Mouse (Mus musculus): ENCODE data around the gene Rnaseh1. TPM values are rescaled to one million over a fixed set of nuclear protein-coding genes. Genes with fewer than 3 reads are reported as not detected.
A peak's percentile ranks its signal among the peaks of the same experiment; 100 is the strongest.

Gene Rnaseh1
- polyA plus RNA-seq, 1 experiment from 2014 or later, result 17.2 TPM

DNA sequence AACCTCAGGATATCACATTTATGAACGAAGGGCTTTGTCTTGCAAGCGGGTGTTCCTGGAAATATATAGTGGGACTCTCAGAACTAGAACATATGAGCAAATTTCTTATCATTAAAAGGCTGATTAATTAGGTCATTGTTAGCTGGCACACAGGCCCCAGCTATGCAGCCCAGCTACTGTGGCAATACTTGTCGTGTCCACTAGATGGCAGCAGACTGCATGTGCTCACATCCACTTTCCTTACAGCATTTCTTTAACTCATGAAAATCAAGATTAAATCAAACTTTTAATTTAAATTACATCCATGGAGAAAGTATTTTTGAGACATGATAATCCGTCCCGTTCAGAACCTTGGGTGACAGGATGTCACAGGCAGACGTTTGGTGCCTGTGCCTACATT is 50.3 kb downstream of the Rnaseh1 start:
- no peak overlapping the region for H3K9ac ChIP-seq (ENCODE audit: low read length)
- no peak for ATAC-seq (ENCODE audit: low FRiP score, low TSS enrichment)
- TF ChIP-seq EP300 (optimal IDR thresholded peaks at IDR 0.05) (no peak), CTCF (IDR thresholded peaks at IDR 0.05; ENCODE audit: low read depth) (peak; percentile 97)
- H3K4me2 ChIP-seq (replicated peaks; ENCODE audit: low read depth), result no peak overlapping the region
- H3K36me3 ChIP-seq (ENCODE audit: control insufficient read depth, insufficient read depth, low read length), result no peaks in the 10 kb centered on the region
- H3K27ac ChIP-seq (replicated peaks), result no peak overlapping the region
- WGBS, result 16% methylated on average over 6 of the region's 6 CpGs
- H3K27me3 ChIP-seq (ENCODE audit: control insufficient read depth, insufficient read depth, low read length), result no peaks in the 10 kb centered on the region
- H3K4me3 ChIP-seq (ENCODE audit: low read depth, low read length), result no peak overlapping the region
- peak; percentile 76 for DNase-seq (ENCODE audit: low spot score)
- H3K9me3 ChIP-seq (ENCODE audit: control insufficient read depth, low read length), result no peaks in the 10 kb centered on the region
- no peaks in the 10 kb centered on the region for H3K4me1 ChIP-seq (replicated peaks; ENCODE audit: control insufficient read depth, insufficient read depth)

DNA sequence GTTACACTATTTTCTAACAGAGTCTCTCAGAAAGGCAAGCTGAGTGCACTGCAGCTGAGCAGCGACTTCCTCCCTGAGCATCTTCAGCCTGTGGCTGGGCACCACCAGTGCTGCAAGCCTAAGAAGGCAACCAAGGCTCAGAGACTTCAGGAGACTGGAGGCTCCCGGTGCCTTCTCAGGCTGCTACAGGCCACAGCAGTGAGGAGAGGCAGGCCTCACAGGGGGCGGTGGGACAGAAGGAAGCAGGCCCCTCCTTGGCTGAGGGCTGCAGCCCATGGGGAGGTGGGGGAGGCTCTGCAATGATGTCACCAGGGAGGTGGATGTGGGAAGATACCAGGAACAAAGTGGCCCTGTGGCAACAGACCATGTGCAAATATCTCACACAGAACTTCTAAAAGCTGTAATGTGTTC is 50.7 kb downstream of the Rnaseh1 start:
- TF ChIP-seq CTCF (IDR thresholded peaks at IDR 0.05; ENCODE audit: low read depth), result no peak
- no peak for TF ChIP-seq EP300 (optimal IDR thresholded peaks at IDR 0.05)
- Histone ChIP-seq H3K9me3 (ENCODE audit: control insufficient read depth, low read length) (no peaks in the 10 kb centered on the region), H3K27ac (replicated peaks) (no peak overlapping the region), H3K36me3 (ENCODE audit: control insufficient read depth, insufficient read depth, low read length) (no peaks in the 10 kb centered on the region), H3K4me3 (ENCODE audit: low read depth, low read length) (no peak overlapping the region), H3K9ac (ENCODE audit: low read length) (no peak overlapping the region), H3K4me2 (replicated peaks; ENCODE audit: low read depth) (no peak overlapping the region), H3K4me1 (replicated peaks; ENCODE audit: control insufficient read depth, insufficient read depth) (no peaks in the 10 kb centered on the region), H3K27me3 (ENCODE audit: control insufficient read depth, insufficient read depth, low read length) (no peaks in the 10 kb centered on the region)
- DNase-seq (ENCODE audit: low spot score), result no peak
- ATAC-seq (ENCODE audit: low FRiP score, low TSS enrichment), result no peak
- 50% methylated on average over 3 of the region's 3 CpGs for WGBS

DNA sequence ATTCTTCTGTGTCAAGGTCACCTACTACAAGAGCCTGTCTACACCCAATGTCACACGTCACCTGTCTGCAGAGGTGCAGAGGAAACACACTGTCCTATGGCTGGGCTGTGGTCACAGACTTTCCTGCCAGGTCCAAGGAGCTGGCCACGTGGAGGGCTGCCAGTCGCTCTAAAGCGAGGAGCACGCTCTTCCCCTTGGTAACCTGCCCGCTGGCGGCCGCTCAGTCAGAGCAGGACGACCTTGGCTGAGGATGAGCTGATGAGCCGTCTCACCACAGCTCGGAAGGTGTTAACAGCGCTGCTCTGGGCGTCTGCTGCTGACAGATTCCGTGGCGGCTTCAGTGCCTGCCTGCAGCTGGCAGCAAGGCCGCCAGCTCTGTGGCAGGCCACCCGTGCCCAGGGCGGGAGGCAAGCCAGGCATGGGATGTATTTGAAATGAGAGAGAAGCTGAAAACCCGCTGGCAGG is 51.2 kb downstream of the Rnaseh1 start:
- DNase-seq (ENCODE audit: low spot score) (no peak), ATAC-seq (ENCODE audit: low FRiP score, low TSS enrichment) (no peak)
- Histone ChIP-seq H3K4me2 (replicated peaks; ENCODE audit: low read depth) (no peak overlapping the region), H3K4me3 (ENCODE audit: low read depth, low read length) (no peak overlapping the region), H3K36me3 (ENCODE audit: control insufficient read depth, insufficient read depth, low read length) (no peaks in the 10 kb centered on the region), H3K4me1 (replicated peaks; ENCODE audit: control insufficient read depth, insufficient read depth) (no peaks in the 10 kb centered on the region), H3K27me3 (ENCODE audit: control insufficient read depth, insufficient read depth, low read length) (no peaks in the 10 kb centered on the region), H3K27ac (replicated peaks) (no peak overlapping the region), H3K9me3 (ENCODE audit: control insufficient read depth, low read length) (no peaks in the 10 kb centered on the region), H3K9ac (ENCODE audit: low read length) (no peak overlapping the region)
- TF ChIP-seq EP300 (optimal IDR thresholded peaks at IDR 0.05), result no peak
- no peak for TF ChIP-seq CTCF (IDR thresholded peaks at IDR 0.05; ENCODE audit: low read depth)
- 76% methylated on average over 19 of the region's 19 CpGs for WGBS

DNA sequence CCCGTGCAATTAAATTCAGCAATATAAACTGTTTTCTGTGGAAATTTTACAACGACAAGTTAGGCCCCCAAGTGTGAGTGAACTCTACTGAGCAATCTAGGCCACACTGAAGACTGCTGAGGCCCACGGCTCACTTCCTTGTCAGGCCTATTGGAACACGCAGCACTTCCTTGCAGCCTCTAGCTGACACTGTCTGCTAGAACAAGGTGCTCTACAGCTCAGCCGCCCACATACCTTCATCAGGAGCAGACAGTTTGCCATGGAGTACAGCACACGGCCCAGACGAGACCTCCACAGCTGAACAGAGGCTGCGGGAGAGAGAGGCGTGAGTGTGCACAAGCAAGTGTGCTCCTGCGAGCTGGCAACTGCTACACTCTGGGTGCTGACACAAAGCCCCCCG is 51.9 kb downstream of the Rnaseh1 start:
- H3K9me3 ChIP-seq (ENCODE audit: control insufficient read depth, low read length), result no peaks in the 10 kb centered on the region
- ATAC-seq (ENCODE audit: low FRiP score, low TSS enrichment) (no peak), DNase-seq (ENCODE audit: low spot score) (no peak)
- H3K27me3 ChIP-seq (ENCODE audit: control insufficient read depth, insufficient read depth, low read length), result no peaks in the 10 kb centered on the region
- no peak overlapping the region for H3K4me2 ChIP-seq (replicated peaks; ENCODE audit: low read depth)
- 79% methylated on average over 11 of the region's 11 CpGs for WGBS
- no peak overlapping the region for H3K4me3 ChIP-seq (ENCODE audit: low read depth, low read length)
- no peak overlapping the region for H3K9ac ChIP-seq (ENCODE audit: low read length)
- no peaks in the 10 kb centered on the region for H3K4me1 ChIP-seq (replicated peaks; ENCODE audit: control insufficient read depth, insufficient read depth)
- no peak overlapping the region for H3K27ac ChIP-seq (replicated peaks)
- TF ChIP-seq CTCF (IDR thresholded peaks at IDR 0.05; ENCODE audit: low read depth) (no peak), EP300 (optimal IDR thresholded peaks at IDR 0.05) (no peak)
- H3K36me3 ChIP-seq (ENCODE audit: control insufficient read depth, insufficient read depth, low read length), result no peaks in the 10 kb centered on the region

DNA sequence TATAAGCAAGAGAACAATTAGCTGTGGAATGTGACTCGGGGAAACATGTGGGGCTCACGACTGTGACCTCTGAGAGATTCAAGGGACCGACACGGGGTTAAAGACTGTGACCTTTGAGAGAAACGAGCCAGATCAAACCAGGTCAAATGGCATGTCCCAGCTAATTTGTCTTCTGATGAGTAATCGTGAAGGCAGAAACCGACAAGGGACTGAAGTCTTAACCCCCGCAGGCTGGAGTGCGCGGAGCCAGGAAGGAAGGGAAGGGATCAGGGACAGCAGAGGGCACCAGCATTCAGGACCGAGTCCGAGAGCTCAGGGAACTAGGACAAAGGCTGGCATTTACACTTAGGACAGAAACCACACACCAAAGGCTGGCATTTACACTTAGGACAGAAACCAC is 55.0 kb downstream of the Rnaseh1 start:
- TF ChIP-seq CTCF (IDR thresholded peaks at IDR 0.05; ENCODE audit: low read depth) (peak; percentile 15; the same call in 1 of the 2 replicates), EP300 (optimal IDR thresholded peaks at IDR 0.05) (no peak)
- Histone ChIP-seq H3K4me2 (replicated peaks; ENCODE audit: low read depth) (no peak overlapping the region), H3K27me3 (ENCODE audit: control insufficient read depth, insufficient read depth, low read length) (no peaks in the 10 kb centered on the region), H3K36me3 (ENCODE audit: control insufficient read depth, insufficient read depth, low read length) (no peaks in the 10 kb centered on the region), H3K9ac (ENCODE audit: low read length) (no peak overlapping the region), H3K27ac (replicated peaks) (no peak overlapping the region), H3K4me1 (replicated peaks; ENCODE audit: control insufficient read depth, insufficient read depth) (no peaks in the 10 kb centered on the region), H3K4me3 (ENCODE audit: low read depth, low read length) (no peak overlapping the region), H3K9me3 (ENCODE audit: control insufficient read depth, low read length) (no peaks in the 10 kb centered on the region)
- no peak for ATAC-seq (ENCODE audit: low FRiP score, low TSS enrichment)
- DNase-seq (ENCODE audit: low spot score), result no peak
- WGBS, result 20% methylated on average over 12 of the region's 12 CpGs

DNA sequence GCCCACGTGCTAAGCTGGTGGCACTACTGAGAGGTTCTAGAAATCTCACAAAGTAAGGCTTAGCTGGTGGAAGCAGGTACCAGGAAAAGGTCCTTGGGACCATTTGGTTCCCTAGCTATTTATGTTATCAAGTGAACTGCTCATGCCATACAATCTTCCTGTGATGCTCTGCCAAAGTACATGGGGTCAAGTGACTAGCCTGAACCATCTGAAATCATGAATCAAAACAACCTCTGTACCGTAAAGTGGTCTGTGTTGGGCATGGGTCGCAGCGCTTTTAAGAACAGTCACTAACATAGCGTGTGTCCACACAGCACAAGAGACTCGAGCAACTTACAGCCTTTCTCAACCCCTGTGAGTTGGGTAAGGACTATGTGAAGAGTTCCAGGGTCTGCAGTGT is 55.8 kb downstream of the Rnaseh1 start:
- H3K27me3 ChIP-seq (ENCODE audit: control insufficient read depth, insufficient read depth, low read length), result no peaks in the 10 kb centered on the region
- no peak for TF ChIP-seq EP300 (optimal IDR thresholded peaks at IDR 0.05)
- DNase-seq (ENCODE audit: low spot score) (no peak), ATAC-seq (ENCODE audit: low FRiP score, low TSS enrichment) (no peak)
- H3K4me3 ChIP-seq (ENCODE audit: low read depth, low read length), result no peak overlapping the region
- H3K4me1 ChIP-seq (replicated peaks; ENCODE audit: control insufficient read depth, insufficient read depth), result no peaks in the 10 kb centered on the region
- H3K27ac ChIP-seq (replicated peaks), result no peak overlapping the region
- 84% methylated on average over 6 of the region's 6 CpGs for WGBS
- H3K36me3 ChIP-seq (ENCODE audit: control insufficient read depth, insufficient read depth, low read length), result no peaks in the 10 kb centered on the region
- H3K9ac ChIP-seq (ENCODE audit: low read length), result no peak overlapping the region
- H3K9me3 ChIP-seq (ENCODE audit: control insufficient read depth, low read length), result no peaks in the 10 kb centered on the region
- H3K4me2 ChIP-seq (replicated peaks; ENCODE audit: low read depth), result no peak overlapping the region

All from stomach, postnatal 0 days (tissue).